Mouse (Mus musculus): ENCODE results near the gene Mmp11.

Gene Mmp11

DNA sequence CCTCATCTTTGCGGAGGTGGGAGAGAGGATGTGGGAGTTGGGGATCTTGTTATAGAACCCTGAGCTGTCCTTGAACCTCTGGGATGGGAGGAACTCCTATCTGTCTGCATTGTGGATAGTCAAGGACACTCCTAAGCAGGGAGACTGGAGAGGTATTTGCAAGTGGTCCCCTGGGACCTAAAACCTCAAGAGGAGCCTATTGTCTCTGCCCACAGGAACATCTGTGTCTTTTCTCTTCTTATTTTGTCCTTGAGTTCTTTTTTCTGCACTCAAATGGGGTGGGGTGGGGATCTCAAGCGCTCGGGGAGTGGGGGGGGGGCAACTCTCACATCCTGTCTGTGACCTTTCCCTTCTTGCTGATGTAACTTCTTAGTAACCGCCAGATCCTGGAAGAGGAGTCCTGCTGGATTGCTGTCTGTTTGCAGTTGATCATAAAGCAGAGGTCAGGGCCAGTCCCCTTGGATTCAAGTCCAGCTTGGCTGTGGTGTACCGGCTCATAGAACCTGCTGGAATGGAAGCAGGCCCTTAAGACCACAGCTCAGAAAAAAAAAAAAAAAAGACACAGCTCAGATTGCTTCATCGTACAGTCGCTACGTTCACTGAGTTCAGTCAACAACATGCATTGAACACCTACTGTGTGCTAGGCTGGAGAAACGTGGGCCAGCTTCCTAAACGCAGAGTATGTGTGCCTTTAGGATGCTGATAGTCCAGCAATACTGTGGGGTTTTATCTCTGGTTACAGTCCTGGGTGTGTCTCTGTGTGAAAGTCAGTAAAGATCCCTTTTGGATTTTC is 1.8 kb upstream of the Mmp11 start:
- no peak for DNase-seq

DNA sequence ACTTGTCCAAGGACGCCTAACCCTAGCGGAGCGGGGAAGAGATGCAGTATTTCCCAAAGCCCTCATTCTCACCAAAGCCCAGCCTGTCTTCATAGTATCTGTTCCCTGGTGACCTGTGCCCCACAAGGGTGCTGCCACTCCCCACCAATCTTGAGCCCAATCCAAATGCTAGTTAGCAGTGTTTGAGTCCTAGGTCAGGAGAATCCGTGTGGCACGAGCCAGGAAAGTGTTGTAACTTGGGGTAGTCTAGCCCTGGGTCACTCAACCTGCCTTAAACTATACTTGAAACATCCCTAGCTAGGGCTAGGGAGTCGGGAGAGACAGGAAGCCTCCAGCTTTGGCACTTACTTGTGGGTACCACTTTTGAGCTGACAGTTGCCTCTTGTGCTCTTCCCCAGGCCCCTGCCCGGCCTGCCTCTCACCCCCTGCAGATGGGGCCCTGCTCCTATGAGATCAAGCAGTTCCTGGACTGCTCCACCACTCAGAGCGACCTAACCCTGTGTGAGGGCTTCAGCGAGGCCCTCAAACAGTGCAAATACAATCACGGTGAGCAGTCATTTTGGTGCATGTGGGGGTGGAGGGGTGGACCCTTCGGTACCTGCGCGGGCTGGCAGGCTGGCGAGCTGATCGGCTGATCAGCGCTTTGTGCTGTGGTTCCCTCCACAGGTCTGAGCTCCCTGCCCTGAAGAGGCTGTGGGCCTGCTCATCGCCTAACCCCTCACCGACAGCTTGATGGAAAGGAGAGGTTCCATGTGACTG is 792 bp upstream of the Mmp11 start:
- DNase-seq, result peak; percentile 34

DNA sequence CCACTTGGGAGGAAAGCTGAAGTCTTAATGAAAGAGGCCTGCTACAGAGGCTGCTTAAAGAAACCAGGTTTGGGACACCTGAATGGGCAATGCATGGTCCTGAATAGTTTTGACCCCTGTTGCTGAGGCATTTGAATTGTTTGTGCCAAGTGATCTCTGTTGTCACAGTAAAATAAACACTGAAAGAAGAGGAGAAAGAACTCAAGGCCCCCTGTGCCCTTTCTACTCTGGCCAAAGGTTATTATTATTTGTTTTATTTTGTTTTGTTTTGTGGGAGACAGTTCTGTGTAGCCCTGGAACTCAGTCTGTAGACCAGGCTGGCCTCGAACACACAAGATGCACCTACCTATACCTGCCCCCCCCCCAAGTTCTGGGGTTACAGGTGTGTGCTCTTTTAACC is 1.3 kb downstream of the Mmp11 start:
- no peak for DNase-seq

DNA sequence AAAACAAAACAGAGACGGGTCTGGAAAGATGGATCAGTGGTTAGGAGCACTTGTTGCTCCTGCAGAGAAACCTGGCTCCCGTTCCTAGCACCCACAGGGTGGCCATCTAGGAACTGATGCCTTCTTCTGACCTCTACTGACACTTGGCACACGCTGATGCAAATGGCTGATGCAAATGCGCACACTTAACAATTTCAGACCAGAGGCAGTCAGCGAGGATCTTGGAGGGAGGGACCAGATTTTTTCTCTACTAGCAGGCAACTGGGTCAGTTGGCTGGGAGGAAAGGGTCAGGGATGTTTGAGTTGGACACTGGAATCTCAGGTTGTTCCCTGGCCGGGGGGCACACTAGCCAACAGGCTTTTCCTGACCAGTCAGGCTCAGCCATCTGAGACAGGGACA is 3.4 kb downstream of the Mmp11 start, which contains the start of gene Chchd10:
TSS of gene Chchd10 (plus strand) at position 240 of the 400 bp plus-strand sequence.
- no peak for DNase-seq

DNA sequence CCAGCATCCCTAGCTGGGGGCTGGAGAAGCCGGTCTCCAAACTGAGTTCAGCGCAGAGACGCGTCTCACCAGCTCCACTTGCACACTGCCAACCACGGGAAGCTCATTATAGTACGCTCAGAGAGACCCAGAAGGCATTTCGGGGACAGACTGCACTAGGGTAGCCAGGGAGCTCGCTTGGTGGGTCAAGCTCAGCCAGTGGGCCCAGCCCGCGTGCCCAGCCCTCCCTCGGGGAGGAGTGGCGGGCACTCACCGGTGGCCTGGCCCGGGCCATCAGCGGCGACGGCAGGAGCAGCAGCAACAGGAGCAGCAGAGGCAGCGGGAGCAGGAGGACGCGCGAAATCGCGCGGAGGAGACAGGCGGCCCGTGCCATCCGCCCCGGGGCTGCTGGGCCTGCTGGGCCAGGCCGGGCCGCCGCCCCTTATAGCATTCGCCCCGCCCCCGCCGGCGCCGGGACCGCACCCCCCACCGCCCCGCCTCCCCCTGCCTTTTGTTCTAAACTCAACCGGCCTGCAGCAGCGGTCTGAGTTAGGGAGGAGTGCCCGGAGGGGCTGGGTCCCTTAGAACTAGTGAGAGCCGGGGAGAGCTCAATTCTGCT is 4.1 kb downstream of the Mmp11 start:
- peak; percentile 67 for DNase-seq

DNA sequence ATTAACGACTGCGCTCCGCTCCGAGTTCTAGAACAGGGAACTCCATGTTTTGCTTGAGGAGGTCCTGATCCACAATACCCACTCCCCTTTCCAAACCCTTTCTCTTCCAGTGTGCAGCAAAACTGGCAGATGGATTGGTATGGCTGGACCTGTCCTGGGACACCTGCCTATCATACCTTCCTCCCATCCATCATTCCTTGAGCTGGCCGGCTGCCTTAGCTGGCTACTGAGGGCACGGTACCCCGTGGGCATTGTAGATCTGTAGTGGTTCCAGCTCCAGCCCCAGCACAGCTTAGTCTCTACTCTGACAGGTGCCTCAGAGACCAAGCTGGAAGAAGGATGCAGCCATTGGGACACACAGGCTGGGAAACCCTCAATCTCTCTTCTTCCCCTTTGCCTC is 5.0 kb downstream of the Mmp11 start:
- DNase-seq, result no peak

DNA sequence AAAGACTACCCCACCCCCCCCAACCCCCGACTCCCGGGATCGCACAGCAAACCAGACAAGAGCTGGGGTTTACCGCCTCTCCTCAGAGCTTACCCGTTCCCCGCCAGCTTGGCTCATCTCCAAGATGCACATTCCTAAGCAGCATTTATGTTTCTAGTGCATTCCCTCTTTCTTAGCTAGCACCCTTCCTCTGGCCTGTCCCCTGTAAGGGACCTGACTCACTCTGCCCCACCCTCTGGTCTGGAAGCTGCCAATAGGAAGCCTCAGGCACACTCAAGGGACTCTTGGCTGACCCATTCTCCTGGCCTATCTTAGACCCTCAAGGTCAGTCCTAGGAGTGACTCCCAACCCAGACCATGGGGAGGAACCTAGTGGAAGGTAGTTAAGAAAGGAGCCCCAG is 6.0 kb downstream of the Mmp11 start:
- peak; percentile 29 for DNase-seq

DNA sequence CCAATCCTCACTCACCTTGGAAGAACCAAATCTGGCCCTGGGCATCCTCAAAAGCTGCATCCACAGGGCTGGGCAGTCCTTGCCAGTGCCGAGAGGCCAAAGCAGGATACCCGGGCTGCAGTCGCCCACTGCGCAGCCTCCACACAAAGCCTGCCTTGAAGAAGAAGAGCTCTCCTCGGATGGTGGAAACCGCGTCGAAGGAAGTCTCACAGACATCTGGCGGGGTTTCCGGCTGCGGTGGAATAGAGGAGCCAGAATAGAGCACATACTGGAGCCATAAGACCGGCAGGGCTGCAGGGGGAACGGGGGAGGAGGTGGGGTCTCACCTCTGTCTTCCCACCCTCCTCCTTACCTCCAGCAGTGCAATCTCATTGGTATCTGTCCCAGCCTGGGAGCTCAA is 9.9 kb downstream of the Mmp11 start:
- DNase-seq, result no peak

DNA sequence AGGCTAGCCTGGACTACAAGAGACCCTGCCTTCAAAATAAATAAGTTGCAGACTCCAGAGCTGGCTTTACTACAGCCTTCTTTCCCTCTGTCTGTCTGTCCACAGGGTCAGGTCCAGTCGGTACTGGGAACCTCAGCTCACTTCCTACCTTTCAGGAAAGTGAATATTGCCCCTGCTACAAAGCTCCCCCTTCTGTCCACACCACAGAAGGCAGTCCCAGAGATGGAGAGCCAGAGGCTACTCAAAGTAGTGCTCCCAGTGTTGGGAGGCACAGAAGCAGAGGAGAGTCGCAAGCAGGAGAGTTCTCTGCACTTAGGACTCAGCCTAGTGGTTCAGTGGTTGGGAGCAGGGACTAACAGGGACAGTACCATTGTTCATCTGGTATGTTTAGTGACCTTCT is 12.0 kb downstream of the Mmp11 start:
- DNase-seq, result no peak

DNA sequence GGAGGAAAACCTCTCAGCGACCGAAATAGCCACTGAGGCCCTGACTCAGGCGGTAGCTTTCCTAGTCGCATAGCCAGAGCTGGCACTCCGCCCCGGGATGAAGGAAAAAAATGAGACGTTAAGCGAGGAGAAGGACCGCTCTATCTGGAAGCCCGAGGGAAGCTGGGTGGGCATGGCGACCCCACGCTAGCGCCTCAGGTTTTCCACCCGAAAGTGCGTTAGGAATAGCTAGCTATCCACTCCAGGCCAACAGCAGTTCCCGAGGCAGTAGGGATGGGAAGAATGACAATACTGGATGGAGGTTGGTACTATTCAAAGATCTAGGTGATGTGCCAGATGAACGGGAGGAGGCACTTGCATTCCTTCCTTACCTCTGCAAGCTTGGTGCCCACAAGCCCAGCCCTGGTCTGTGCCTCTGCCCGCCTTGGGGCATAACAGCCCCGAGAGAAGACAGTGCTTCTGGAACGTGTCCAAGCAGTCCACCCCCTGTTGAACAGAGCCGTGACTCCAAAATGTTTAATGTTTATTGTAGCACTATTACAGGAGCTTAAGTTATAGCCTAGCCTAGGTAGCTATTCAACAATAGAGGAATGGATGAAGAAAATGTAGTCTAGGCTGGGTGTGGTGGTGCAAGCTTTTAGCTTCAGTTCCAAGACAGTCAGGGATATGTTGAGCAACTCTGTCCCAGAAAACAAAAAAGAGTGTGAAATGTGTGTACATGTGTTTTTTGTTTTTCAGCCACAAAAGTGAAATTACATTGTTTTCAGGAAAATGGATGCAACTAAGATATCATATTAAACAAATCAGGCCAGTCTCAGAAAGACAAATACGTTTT is 14.4 kb downstream of the Mmp11 start:
- no peak for DNase-seq

DNA sequence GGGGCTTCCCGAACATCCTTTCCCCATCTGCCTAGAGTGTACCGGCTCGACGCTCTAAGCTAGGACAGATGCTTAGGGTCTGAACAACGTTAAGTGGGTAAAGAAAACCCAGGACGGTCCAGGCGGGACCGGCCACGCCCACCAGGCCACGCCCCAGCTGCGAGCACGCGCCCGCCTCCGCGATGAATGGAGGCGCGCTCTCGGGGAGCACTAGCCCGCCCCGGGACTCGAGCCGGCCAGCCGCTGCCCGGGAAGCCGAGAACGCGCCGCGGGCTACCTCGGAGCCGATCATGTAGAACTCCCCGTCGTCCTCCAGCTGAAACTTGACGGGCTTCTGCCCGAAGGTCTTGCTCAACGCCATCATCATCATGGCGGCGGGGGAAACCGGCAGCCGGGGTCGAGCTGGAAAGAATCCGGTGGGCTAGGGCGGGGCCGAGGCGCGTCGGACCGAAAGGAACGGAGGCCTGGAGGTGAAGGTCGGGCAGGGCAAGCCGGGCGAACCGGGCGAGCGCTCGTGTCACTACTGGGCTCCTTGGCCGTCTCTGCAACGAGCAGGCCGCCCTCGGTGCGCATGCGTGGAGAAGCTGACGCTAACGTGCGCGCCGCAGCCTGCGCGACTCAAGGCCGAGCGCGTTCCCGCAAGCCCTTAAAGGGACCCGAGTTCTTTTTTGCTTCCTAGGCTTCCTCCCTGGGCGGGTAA is 15.1 kb downstream of the Mmp11 start, which contains the start of gene Smarcb1:
TSS of gene Smarcb1 (minus strand) at position 592 of the 700 bp plus-strand sequence.
- DNase-seq, result peak; percentile 97

DNA sequence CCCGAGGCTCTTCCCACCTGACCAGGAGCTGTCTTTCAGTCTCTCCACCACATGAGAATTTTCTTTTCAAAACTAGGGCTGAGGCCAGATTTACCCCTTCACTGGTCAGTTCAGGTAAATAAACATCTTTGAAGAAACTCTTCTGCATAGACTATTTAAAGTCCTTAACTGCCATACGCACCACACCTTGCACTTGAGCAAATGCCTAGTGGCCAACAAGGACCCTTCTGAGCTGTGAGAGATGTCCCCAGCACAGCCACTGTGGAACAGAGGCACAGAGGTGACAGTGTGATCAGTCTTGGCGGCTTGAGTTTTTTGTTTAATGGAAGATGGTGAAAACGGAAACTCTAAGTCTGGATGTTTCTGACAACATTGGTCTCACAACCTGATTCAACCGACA is 17.3 kb downstream of the Mmp11 start:
- DNase-seq, result no peak

DNA sequence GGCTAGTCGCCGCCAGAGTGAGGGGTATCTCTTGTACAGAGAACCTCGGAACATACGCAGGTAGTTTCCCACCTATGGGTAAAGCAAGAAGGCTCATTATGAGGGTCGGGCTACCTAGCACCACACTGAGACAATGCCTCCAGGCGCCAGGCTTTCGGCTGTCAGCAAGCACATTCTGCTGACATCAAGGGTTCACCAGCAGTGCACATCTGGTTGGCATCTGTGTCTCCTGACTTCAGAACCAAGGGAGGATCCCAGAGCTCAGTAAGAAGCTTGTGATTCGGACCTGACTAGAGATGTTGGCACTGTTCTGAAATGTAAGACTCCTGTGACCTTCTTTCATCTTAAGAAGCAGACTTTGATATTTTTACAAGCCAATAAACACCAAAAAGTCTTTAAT is 19.5 kb downstream of the Mmp11 start:
- no peak for DNase-seq

DNA sequence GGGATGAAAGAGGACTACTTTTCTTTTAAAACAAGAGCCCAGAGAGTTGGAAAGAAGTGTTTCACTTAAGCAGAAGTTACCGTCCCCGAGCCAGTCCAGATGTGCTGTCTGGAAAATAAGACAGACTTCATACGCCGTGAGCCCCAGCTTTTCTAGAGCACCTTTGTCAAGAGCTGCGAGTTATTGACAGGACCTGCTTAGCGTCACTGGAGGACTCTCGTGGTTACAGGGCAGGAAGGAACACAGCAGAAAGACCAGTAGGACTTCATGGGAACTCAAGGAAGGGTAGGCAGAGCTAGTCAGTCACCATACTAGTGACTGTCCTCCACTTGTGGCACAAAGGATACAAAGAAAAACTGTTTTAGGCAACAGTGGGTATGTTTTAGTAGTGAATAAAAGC is 20.7 kb downstream of the Mmp11 start:
- DNase-seq, result no peak

DNA sequence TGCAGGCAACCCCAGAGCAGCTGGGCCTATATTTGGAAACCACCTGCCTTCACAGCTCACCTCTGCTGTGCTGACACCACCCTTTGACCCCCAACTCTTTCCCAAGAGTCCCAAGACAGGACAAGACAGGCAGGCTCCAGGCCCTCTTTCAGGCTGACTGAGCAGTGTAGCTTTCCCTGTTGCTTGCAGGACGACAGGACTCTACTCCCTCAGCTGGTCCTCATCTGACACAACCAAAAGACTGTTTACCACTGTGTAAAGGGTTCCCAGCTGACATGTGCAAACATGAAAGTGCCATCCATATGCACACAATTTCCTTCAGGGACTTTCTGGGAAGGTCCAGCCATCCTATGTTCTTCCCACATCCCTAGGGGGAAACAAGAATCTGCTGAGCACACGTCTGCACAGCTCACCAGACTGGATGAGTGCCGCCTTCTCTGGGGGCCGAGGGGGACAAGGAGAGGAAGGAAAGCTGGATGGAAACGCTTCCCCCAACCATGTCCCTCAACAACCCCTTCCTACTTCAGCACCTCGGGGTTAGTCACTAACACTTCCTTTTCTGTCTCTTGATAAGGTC is 23.2 kb downstream of the Mmp11 start:
- DNase-seq, result no peak

DNA sequence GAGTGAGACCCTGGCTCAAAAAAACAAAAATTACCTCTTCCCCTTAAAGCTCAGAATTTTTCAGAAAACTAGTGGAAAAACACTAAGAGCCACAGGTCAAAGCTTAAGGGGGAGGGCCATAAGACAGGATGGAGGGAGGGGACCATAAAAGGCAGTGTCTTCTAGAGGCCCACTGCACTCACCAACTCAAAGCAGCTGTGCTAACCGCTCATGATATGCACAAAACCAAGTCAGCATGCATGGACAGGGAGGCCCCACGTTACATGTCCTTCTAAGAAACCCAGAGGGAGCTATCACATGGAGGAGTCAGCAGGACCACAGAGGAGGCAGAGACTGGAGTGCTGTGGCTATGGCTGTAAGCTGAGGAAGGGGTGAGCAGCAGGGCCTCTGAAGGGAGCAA is 25.6 kb downstream of the Mmp11 start:
- DNase-seq, result no peak

DNA sequence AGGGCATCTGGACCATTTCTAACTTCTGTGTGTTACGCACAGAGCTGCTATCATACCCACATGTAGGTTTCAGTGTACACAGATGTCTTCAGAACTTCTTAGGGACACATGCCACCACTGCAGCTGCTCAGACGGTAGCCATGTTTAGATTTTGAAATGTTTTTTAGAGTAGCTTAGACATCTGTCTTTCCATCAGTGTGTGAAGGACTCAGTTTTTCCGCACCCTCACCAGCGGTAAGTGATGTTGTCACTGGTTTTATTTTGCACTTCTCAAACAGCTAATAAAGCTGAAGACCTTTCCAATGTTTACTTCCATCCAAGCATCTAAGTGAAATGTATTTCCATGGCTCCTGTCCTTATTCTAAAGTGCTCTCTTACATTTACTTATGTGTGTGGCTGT is 29.4 kb downstream of the Mmp11 start:
- no peak for DNase-seq

DNA sequence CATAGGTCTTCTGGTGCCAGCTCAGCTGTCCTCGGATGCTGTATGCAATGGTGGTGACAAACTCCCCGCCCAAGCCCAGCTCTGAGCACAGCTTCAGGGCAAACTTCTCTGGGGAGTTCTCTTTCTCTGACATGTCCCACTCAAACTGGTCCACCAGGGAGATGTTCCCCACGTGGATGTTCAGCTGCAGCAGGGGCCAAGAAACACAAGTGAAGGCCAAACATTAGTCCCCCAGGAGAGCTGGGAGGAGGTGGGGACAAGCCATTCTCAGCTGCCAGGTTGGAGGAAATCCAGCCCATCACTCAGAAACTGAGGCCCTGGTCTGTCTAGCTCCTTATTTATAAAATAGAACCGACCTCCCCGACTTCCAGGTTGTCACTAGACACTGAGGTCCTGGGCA is 31.9 kb downstream of the Mmp11 start:
- no peak for DNase-seq

DNA sequence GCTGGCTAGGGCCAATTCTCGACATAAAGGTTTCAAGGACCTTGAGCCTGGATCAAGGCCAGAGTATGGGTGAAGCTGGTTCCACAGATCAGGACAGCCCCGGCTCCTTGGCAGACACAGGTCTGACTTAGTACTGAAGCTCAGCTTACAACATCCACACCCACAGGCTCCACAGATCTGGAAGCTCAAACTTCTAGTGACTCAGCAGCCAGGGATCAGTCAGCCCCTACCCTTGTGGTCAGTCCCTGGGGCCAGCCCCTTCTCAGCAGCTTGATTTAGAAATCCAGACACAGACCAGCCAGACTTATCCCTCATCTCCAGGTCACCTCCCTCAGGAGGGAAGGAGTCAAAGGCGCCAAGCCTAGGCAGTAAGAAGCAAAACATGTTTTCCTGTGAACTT is 37.5 kb downstream of the Mmp11 start:
- peak; percentile 42 for DNase-seq

DNA sequence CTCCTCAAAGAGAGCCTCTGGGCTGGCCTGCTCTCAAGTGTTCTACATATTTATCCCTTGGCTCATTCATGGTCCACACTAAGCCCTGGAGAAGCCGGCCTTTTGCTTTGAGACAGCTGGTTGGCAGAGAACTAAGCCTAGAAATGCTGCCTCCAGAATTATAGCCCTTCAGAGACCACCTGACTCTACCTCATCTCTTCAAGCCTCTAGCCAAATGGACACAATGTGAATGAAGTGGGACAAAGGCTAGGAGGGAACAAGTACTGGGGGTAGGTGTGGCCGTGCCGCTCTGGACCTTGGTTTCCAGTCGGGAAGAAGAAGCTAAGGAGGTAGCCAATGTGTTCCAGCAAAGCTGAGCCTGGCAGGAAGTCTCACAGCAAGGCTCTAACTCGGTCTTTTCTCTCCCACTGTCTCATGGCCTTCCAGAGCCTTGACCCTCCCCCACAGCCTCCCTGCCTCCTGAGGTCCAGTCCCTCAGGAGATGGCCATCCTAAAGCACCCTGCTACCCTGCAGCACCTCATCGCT is 38.2 kb downstream of the Mmp11 start:
- DNase-seq, result no peak

DNA sequence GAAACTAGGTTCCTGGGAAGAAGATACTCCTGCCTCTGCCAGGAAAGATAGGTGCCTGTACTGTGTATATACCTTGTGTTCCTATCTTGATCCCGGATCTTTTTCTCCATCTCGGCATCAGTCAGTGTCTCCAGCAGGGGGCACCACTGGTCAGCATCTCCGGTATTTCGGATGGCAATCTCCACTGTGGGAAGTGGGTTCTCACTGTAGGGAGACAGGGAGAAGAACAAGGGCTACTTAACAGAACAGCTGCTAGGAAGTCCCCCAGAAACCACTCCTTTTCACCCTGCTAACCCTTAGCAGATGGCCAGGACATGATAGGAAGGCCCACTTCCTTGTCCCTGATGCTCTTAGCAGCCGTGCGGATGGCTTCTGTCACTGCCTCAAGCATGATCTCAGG is 38.9 kb downstream of the Mmp11 start:
- DNase-seq, result peak; percentile 85

DNA sequence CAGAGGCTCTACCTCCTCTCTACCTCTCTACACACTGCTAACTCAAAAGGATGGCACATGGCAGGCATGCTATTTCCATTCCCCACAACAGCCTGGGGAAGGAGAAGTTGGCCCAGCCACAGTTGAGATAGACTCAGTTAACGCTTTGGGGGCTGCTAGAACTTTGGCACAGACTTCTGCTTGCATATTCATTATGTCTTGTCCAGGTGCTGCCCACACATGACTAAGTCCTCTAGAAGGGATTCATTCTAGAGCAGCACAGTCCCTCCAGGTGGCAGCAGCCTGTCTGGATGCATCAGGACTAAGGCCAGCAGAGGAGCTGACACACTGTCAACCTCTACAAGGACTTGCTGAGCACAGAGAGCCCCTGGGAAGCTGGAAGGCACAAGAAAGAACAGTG is 40.1 kb downstream of the Mmp11 start:
- DNase-seq, result no peak

Data from kidney, adult 18-20 months (tissue).